Mouse (Mus musculus) ES-Bruce4 (cell line): ENCODE results near the gene Sorl1. TPM values are rescaled to one million over a fixed set of nuclear protein-coding genes. Genes with fewer than 3 reads are reported as not detected.

Source experiments
- H3K27ac ChIP-seq: 2 replicates; pipeline ENCODE4 v1.5.1; 2012; ENCODE audit warnings: low read length, inconsistent platforms; ENCODE audit not compliant: insufficient read depth
- H3K27me3 ChIP-seq: 2 replicates; pipeline ENCODE4 v1.6.1; 2012; ENCODE audit warnings: mild to moderate bottlenecking, low read length, inconsistent platforms; ENCODE audit not compliant: control insufficient read depth, poor library complexity, insufficient read depth, severe bottlenecking
- H3K36me3 ChIP-seq: 2 replicates; pipeline ENCODE4 v1.6.1; 2012; ENCODE audit warnings: inconsistent platforms, mild to moderate bottlenecking, low read length, moderate library complexity; ENCODE audit not compliant: control insufficient read depth, poor library complexity, insufficient read depth, severe bottlenecking
- H3K4me1 ChIP-seq: one replicate; pipeline ENCODE4 v1.8.1; 2011; ENCODE audit warnings: low read length; ENCODE audit not compliant: control insufficient read depth, insufficient read depth
- H3K4me3 ChIP-seq: 2 replicates; pipeline ENCODE4 v1.5.1; 2011; ENCODE audit warnings: low read depth, mild to moderate bottlenecking, low read length
- H3K9ac ChIP-seq: 2 replicates; pipeline ENCODE4 v1.6.1; 2012; ENCODE audit warnings: low read depth, mild to moderate bottlenecking, inconsistent platforms; ENCODE audit not compliant: poor library complexity, severe bottlenecking
- H3K9me3 ChIP-seq: replicated peaks from 2 replicates; pipeline ENCODE4 v1.6.1; 2012; ENCODE audit warnings: mild to moderate bottlenecking, low read length, inconsistent platforms; ENCODE audit not compliant: control insufficient read depth, poor library complexity, insufficient read depth, severe bottlenecking
- CTCF ChIP-seq: IDR thresholded peaks from one replicate; pipeline ENCODE4 v1.8.1; 2011; ENCODE audit warnings: low read depth, low read length
- EP300 ChIP-seq: IDR thresholded peaks from 2 replicates; pipeline ENCODE4 v1.6.1; 2011; ENCODE audit warnings: low read depth, low read length; ENCODE audit not compliant: insufficient read depth
- POLR2A ChIP-seq: IDR thresholded peaks from one replicate; pipeline ENCODE4 v1.8.1; 2011; ENCODE audit warnings: low read length; ENCODE audit not compliant: insufficient read depth
- polyA plus RNA-seq: library from polyadenylated mRNA; stranded (reverse); fragments of >200 nt; gene quantifications from 2 replicates; pipeline ENCODE4 v1.2.4, GENCODE M21; 2011; ENCODE audit warnings: low read depth; ENCODE audit not compliant: missing spikeins, insufficient read depth, insufficient read length

Gene Sorl1
- polyA plus RNA-seq, 1 experiment = 17.6 TPM

- Histone ChIP-seq H3K27ac (no peak overlapping the region), H3K4me1 (peaks cover 2% of the 10 kb centered on the region), H3K36me3 (no peaks in the 10 kb centered on the region), H3K9ac (no peak overlapping the region), H3K9me3 (no peaks in the 10 kb centered on the region), H3K4me3 (no peak overlapping the region), H3K27me3 (no peaks in the 10 kb centered on the region)
- TF ChIP-seq EP300 (no peak), CTCF (no peak), POLR2A (no peak)
Measured at GRCm38 (mm10) chr9:42033291-42034115, 90.6 kb downstream of the Sorl1 start.

- peaks cover 2% of the 10 kb centered on the region for H3K4me1 ChIP-seq
- no peaks in the 10 kb centered on the region for H3K27me3 ChIP-seq
- H3K36me3 ChIP-seq = no peaks in the 10 kb centered on the region
- H3K27ac ChIP-seq = no peak overlapping the region
- TF ChIP-seq POLR2A = no peak
- TF ChIP-seq CTCF = no peak
- TF ChIP-seq EP300 = no peak
- H3K4me3 ChIP-seq = no peak overlapping the region
- H3K9me3 ChIP-seq = no peaks in the 10 kb centered on the region
- no peak overlapping the region for H3K9ac ChIP-seq
Measured at GRCm38 (mm10) chr9:42032419-42032818, 91.7 kb downstream of the Sorl1 start.

- no peak overlapping the region for H3K4me3 ChIP-seq
- H3K4me1 ChIP-seq = peaks cover 1% of the 10 kb centered on the region
- no peak overlapping the region for H3K9ac ChIP-seq
- no peaks in the 10 kb centered on the region for H3K27me3 ChIP-seq
- no peaks in the 10 kb centered on the region for H3K36me3 ChIP-seq
- TF ChIP-seq EP300 = no peak
- no peak for TF ChIP-seq POLR2A
- TF ChIP-seq CTCF = no peak
- H3K27ac ChIP-seq = no peak overlapping the region
- H3K9me3 ChIP-seq = no peaks in the 10 kb centered on the region
Measured at GRCm38 (mm10) chr9:42028807-42029206, 95.3 kb downstream of the Sorl1 start.

GRCm38 (mm10) chr9:42024257-42024656 lies 99.8 kb downstream of the Sorl1 start:
- TF ChIP-seq POLR2A (no peak), CTCF (no peak), EP300 (no peak)
- Histone ChIP-seq H3K4me3 (no peak overlapping the region), H3K9ac (no peak overlapping the region), H3K4me1 (no peaks in the 10 kb centered on the region), H3K27ac (no peak overlapping the region), H3K27me3 (no peaks in the 10 kb centered on the region), H3K36me3 (no peaks in the 10 kb centered on the region), H3K9me3 (no peaks in the 10 kb centered on the region)

DNA sequence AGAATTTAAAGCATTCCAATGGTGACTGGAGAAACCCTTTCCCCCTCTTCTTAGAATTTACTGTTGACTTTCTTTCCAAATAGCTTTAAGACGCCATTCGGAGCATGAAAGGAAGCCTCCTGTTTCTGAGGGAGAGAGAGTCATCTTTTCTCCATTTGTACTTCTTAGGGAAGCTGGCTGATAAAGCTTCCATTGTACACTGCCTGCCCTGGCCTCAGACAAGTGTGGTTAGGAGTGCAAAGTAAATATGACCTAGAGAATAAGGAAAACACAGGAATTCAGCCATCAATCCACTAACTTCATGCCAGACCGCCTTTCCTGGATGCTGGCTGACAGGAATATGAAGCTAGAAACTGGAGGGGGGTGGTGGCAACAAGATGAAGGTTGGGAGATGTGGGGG lies 100.7 kb downstream of the Sorl1 start:
- TF ChIP-seq CTCF = no peak
- TF ChIP-seq EP300 = no peak
- no peak for TF ChIP-seq POLR2A
- Histone ChIP-seq H3K36me3 (no peaks in the 10 kb centered on the region), H3K9ac (no peak overlapping the region), H3K4me3 (no peak overlapping the region), H3K27me3 (no peaks in the 10 kb centered on the region), H3K9me3 (no peaks in the 10 kb centered on the region), H3K27ac (no peak overlapping the region), H3K4me1 (no peaks in the 10 kb centered on the region)

GRCm38 (mm10) chr9:42022318-42022717 lies 101.8 kb downstream of the Sorl1 start:
- no peaks in the 10 kb centered on the region for H3K4me1 ChIP-seq
- no peaks in the 10 kb centered on the region for H3K27me3 ChIP-seq
- no peak overlapping the region for H3K4me3 ChIP-seq

More at GRCm38 (mm10) chr9:42022318-42022717, 101.8 kb downstream of the Sorl1 start:
- TF ChIP-seq POLR2A = no peak
- TF ChIP-seq CTCF = no peak
- TF ChIP-seq EP300 = no peak
- Histone ChIP-seq H3K36me3 (no peaks in the 10 kb centered on the region), H3K9me3 (no peaks in the 10 kb centered on the region), H3K27ac (no peak overlapping the region), H3K9ac (no peak overlapping the region)
